Mouse (Mus musculus) heart, embryonic 14.5 days (tissue): ENCODE data around the gene Rin2. TPM values are rescaled to one million over a fixed set of nuclear protein-coding genes. Genes with fewer than 3 reads are reported as not detected.

Source experiments
- ATAC-seq: fragments of 200-750 bp; cut with Nextera tagmentation; 2 replicates; pipeline ENCODE4 v1.8.0; 2017; ENCODE audit warnings: low read depth, moderate TSS enrichment; ENCODE audit not compliant: insufficient number of reproducible peaks, insufficient read depth, low FRiP score
- H3K27ac ChIP-seq, 2 experiments: fragments of 200-500 bp in 1 of 2; fragments of 300-500 bp in 1 of 2; sonication (generic) in 1 of 2; replicated peaks in 1 of 2; 2 replicates each; pipeline ENCODE4 v1.5.1; 2012 to 2014; ENCODE audit warnings: low read depth in 2 of 2, low read length in 2 of 2, control low read depth in 1 of 2, mild to moderate bottlenecking in 1 of 2, mixed read lengths in 1 of 2; ENCODE audit not compliant: control insufficient read depth in 1 of 2, insufficient read depth in 1 of 2
- H3K27me3 ChIP-seq: fragments of 300-500 bp; sonication (generic); 2 replicates; pipeline ENCODE4 v1.6.1; 2014; ENCODE audit warnings: mild to moderate bottlenecking, low read length, control low read depth; ENCODE audit not compliant: control insufficient read depth, insufficient read depth
- H3K36me3 ChIP-seq: fragments of 300-500 bp; sonication (generic); 2 replicates; pipeline ENCODE4 v1.6.1; 2014; ENCODE audit warnings: mild to moderate bottlenecking, control low read depth, low read length, mixed read lengths; ENCODE audit not compliant: control insufficient read depth, insufficient read depth
- H3K4me1 ChIP-seq, 2 experiments: fragments of 200-500 bp in 1 of 2; fragments of 300-500 bp in 1 of 2; sonication (generic) in 1 of 2; 2 replicates each; pipeline ENCODE4 v1.6.1; 2012 to 2014; ENCODE audit warnings: low read length in 2 of 2, control low read depth in 1 of 2, mixed read lengths in 1 of 2; ENCODE audit not compliant: control insufficient read depth in 2 of 2, insufficient read depth in 2 of 2
- H3K4me2 ChIP-seq: fragments of 300-500 bp; sonication (generic); 2 replicates; pipeline ENCODE4 v1.6.1; 2014; ENCODE audit warnings: mild to moderate bottlenecking, low read length
- H3K4me3 ChIP-seq, 2 experiments: fragments of 200-500 bp in 1 of 2; fragments of 300-500 bp in 1 of 2; sonication (generic) in 1 of 2; 2 replicates each; pipeline ENCODE4 v1.5.1; 2012 to 2014; ENCODE audit warnings: low read length in 2 of 2, mild to moderate bottlenecking in 2 of 2, control low read depth in 1 of 2, low read depth in 1 of 2, moderate library complexity in 1 of 2; ENCODE audit not compliant: control insufficient read depth in 1 of 2, insufficient read depth in 1 of 2
- H3K9ac ChIP-seq: fragments of 300-500 bp; sonication (generic); 2 replicates; pipeline ENCODE4 v1.6.1; 2014; ENCODE audit warnings: mild to moderate bottlenecking, low read length
- H3K9me3 ChIP-seq: fragments of 300-500 bp; sonication (generic); 2 replicates; pipeline ENCODE4 v1.6.1; 2016; ENCODE audit warnings: low read length, control low read depth; ENCODE audit not compliant: control insufficient read depth
- WGBS: fragments of 180-500 bp; shearing (Covaris S2); extraction: QIAGEN DNeasy Blood & Tissue Kit; methylation state at CpG from one replicate; pipeline ENCODE4 v1.1.7; 2014; 5-methylcytosine and 5-hydroxymethylcytosine counted together
- polyA plus RNA-seq: library from polyadenylated mRNA; unstranded; fragments of >200 nt; fragmentation: Nextera tagmentation; extraction: Ambion mirVana; gene quantifications from 2 replicates; pipeline ENCODE4 v1.2.1, GENCODE M21; 2014

Gene Rin2
- polyA plus RNA-seq, 1 experiment from 2014 or later = 20.8 TPM

DNA sequence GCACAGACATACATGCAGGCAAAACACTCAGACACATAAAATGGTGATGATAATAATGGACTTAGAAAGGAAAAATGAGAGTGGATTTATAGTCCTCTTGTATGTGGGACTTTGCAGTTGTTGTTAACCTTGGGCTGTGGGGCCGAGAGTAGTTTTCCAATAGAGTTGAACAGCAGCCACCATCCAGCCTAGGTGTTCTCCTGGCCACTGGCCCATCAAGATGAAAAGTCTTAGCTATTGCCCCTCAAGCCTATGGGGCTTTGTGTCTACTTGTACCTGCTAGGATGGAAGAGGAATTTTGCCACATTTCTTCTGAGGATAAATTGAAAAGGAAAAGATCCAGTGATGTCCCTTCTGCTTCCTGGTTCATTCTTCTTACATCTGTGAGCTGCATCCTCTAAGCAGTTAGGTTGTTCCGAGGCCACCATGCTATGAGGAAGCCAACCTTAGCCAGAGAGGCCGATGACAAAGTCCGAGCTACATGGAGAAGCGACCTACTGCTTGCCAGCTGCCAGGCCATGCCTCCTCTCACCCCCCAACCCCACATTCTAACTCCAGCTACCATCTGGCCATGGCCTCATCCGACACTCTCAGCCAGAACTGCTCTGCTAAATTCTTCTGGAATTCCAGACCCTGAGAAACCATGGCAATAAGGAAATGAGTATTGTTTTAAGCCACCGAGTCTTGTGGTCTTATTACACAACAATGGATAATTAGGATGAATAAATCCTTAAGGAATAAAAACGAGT lies 25.4 kb downstream of the Rin2 start:
- no peak overlapping the region for H3K27ac ChIP-seq
- H3K4me2 ChIP-seq = no peak overlapping the region
- no peaks in the 10 kb centered on the region for H3K36me3 ChIP-seq
- H3K27me3 ChIP-seq = no peaks in the 10 kb centered on the region
- WGBS = 68% methylated on average over 8 of the region's 8 CpGs
- no peaks in the 10 kb centered on the region for H3K4me1 ChIP-seq
- no peak for ATAC-seq
- no peak overlapping the region for H3K9ac ChIP-seq
- no peaks in the 10 kb centered on the region for H3K9me3 ChIP-seq
- H3K4me3 ChIP-seq = no peak overlapping the region

- Histone ChIP-seq H3K9ac (no peak overlapping the region), H3K9me3 (no peaks in the 10 kb centered on the region), H3K4me1 (no peaks in the 10 kb centered on the region), H3K36me3 (no peaks in the 10 kb centered on the region), H3K4me3 (no peak overlapping the region), H3K27ac (no peak overlapping the region), H3K27me3 (no peaks in the 10 kb centered on the region), H3K4me2 (no peak overlapping the region)
- no peak for ATAC-seq
- 75% methylated on average over 12 of the region's 12 CpGs for WGBS
These were observed 26.8 kb downstream of the Rin2 start for GRCm38 (mm10) chr2:145701605-145702335.

DNA sequence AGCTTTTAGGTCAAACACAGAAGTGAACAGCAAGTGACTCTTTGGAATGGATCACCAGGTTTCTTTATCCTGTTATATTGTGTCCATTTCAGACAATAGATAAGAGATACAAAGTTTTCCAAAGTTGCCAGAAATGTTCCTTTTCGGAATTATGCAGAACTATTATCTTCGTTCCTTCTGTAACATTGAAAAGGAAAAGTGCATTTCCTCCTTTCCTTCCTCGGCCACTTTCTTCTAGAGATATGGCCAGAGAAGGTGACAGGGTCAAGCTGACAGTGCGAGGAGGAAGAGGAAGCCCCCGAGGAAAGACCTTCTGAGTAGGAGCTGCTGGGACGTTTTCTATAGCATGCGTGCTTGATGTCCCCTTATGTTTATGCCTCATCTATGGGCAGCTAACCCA lies 29.7 kb downstream of the Rin2 start:
- no peaks in the 10 kb centered on the region for H3K27me3 ChIP-seq
- no peak for ATAC-seq
- no peaks in the 10 kb centered on the region for H3K9me3 ChIP-seq
- no peaks in the 10 kb centered on the region for H3K4me1 ChIP-seq
- H3K27ac ChIP-seq = no peak overlapping the region
- H3K36me3 ChIP-seq = no peaks in the 10 kb centered on the region
- H3K4me3 ChIP-seq = no peak overlapping the region
- 61% methylated on average over 7 of the region's 7 CpGs for WGBS
- H3K9ac ChIP-seq = no peak overlapping the region
- no peak overlapping the region for H3K4me2 ChIP-seq

DNA sequence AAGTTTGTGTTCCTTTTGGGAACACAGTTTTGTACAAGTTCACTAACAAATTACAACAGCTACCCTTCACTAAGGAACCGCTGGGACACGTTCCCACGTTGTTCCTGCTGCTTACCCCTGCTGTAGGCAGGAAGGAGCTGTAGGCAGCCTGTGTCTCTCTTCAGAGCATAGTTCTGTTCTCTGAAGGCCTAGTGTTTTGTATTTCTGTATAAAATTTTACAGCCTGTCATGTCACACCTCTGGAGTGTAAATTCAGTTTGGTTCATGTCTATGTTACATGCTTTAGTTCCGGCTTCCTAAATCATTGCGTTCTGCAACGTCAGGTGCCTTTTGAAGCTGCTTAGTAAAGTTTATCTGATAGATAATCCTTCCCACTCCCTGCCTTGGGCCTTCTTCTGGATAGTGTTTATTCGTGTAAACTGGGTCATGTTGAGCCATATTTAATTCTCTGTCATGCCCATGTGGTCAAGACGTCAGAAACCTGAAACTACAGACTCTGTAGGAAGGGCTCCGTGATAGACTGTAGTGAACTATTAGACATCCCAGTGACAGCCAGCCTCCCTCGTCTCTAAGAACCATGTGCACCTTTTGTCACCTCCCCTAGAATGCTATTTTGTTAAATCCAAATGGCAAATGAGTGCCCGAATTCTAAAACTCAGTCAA lies 34.8 kb downstream of the Rin2 start:
- Histone ChIP-seq H3K36me3 (peaks cover 12% of the 10 kb centered on the region; the same call in 1 of the 2 replicates), H3K27ac (no peak overlapping the region), H3K9me3 (no peaks in the 10 kb centered on the region), H3K4me2 (no peak overlapping the region), H3K27me3 (no peaks in the 10 kb centered on the region), H3K4me1 (no peaks in the 10 kb centered on the region), H3K9ac (no peak overlapping the region), H3K4me3 (no peak overlapping the region)
- WGBS = 76% methylated on average over 11 of the region's 11 CpGs
- no peak for ATAC-seq

GRCm38 (mm10) chr2:145711512-145711911 lies 36.5 kb downstream of the Rin2 start:
- peaks cover 12% of the 10 kb centered on the region; the same call in 1 of the 2 replicates for H3K36me3 ChIP-seq
- 62% methylated on average over 3 of the region's 3 CpGs for whole genome bisulfite sequencing

GRCm38 (mm10) chr2:145712026-145712425 lies 37.0 kb downstream of the Rin2 start:
- Histone ChIP-seq H3K9ac (no peak overlapping the region), H3K4me3 (no peak overlapping the region), H3K27ac (no peak overlapping the region), H3K4me1 (no peaks in the 10 kb centered on the region), H3K9me3 (no peaks in the 10 kb centered on the region), H3K4me2 (no peak overlapping the region), H3K36me3 (peaks cover 12% of the 10 kb centered on the region; the same call in 1 of the 2 replicates), H3K27me3 (no peaks in the 10 kb centered on the region)
- WGBS = 26% methylated on average over 3 of the region's 3 CpGs
- no peak for ATAC-seq

More at GRCm38 (mm10) chr2:145711512-145711911, 36.5 kb downstream of the Rin2 start:
- Histone ChIP-seq H3K9me3 (no peaks in the 10 kb centered on the region), H3K4me2 (no peak overlapping the region), H3K4me3 (no peak overlapping the region), H3K9ac (no peak overlapping the region), H3K4me1 (no peaks in the 10 kb centered on the region), H3K27ac (no peak overlapping the region), H3K27me3 (no peaks in the 10 kb centered on the region)
- no peak for ATAC-seq

DNA sequence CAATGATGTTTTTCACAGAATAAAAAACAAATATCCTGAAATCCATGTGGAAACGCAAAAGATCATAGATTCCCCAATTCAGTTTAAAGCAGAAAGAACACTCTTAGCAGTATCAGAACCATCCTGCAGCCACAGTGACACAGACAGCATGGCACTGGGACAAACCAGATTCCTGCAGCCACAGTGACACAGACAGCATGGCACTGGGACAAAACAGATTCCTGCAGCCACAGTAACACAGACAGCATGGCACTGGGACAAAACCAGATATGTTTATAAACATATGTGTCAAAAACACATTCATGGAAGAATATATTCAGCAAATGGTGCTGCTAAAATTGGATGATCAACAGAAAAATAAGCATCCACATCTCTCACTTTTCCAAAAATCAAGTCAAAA lies 42.5 kb downstream of the Rin2 start:
- peaks cover 12% of the 10 kb centered on the region; the same call in 1 of the 2 replicates for H3K36me3 ChIP-seq
- no peaks in the 10 kb centered on the region for H3K9me3 ChIP-seq
- no peak overlapping the region for H3K27ac ChIP-seq
- no peak overlapping the region for H3K4me2 ChIP-seq
- no peak overlapping the region for H3K4me3 ChIP-seq
- ATAC-seq = no peak
- H3K9ac ChIP-seq = no peak overlapping the region
- H3K4me1 ChIP-seq = 0 out of 4 replicates have a peak, but pooled peaks cover 0 to 5% of the 10 kb centered on the region in 2 experiments
- no peaks in the 10 kb centered on the region for H3K27me3 ChIP-seq
- 94% methylated on average over 1 of the region's 1 CpGs for WGBS
